Mouse (Mus musculus): Measurements from ENCODE around the gene 1700013G24Rik. TPM values are rescaled to one million over a fixed set of nuclear protein-coding genes. Genes with fewer than 3 reads are reported as not detected.

1700013G24Rik gene
- polyA plus RNA-seq, 1 experiment from 2014 or later, result not detected

DNA sequence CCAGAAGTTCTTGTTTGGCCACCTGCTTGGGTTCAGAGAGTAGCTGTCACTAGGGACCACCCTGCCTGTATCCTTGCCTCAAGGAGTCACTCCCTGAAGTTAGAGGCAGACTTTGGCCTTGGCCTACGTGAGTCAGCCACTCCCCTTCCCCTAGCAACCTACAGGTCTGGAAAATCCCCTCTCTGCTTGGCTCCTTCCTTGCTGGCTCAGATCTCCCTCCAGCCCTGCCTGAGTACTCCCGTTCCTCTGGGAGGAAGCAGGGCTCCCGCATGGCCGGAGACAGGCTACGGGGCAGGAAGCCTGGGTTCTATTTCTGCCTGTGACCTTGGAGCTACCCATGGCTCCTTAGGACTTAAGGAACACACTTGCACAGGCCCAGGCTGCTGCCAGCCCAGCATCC is 44.3 kb downstream of the 1700013G24Rik start:
- peak; percentile 22 for ATAC-seq (replicated peaks; ENCODE audit: low FRiP score, low read depth)
- Histone ChIP-seq H3K4me3 (replicated peaks; ENCODE audit: low read depth, low read length) (no peak overlapping the region), H3K4me2 (ENCODE audit: low read length) (no peak overlapping the region), H3K27me3 (ENCODE audit: insufficient read depth, low read length) (no peaks in the 10 kb centered on the region), H3K4me1 (replicated peaks; ENCODE audit: insufficient read depth, low read length) (peaks cover 57% of the 10 kb centered on the region), H3K27ac (peak overlapping the region; percentile 91), H3K36me3 (ENCODE audit: insufficient read depth, low read length) (no peaks in the 10 kb centered on the region), H3K9me3 (replicated peaks; ENCODE audit: low read length) (no peaks in the 10 kb centered on the region), H3K9ac (ENCODE audit: low read depth, low read length) (no peak overlapping the region)
- WGBS, result 33% methylated on average over 5 of the region's 5 CpGs
- DNase-seq (ENCODE audit: low spot score), result peak; percentile 78
- no peak for TF ChIP-seq CTCF (IDR thresholded peaks at IDR 0.05; ENCODE audit: low read depth)

GRCm38 (mm10) chr4:137497892-137498722 is 45.0 kb downstream of the 1700013G24Rik start:
- H3K4me1 ChIP-seq (replicated peaks; ENCODE audit: insufficient read depth, low read length), result peaks cover 55% of the 10 kb centered on the region
- DNase-seq (ENCODE audit: low spot score), result peak; percentile 81
- H3K9ac ChIP-seq (ENCODE audit: low read depth, low read length), result peak overlapping the region; percentile 19; the same call in 1 of the 2 replicates
- no peaks in the 10 kb centered on the region for H3K27me3 ChIP-seq (ENCODE audit: insufficient read depth, low read length)
- 0 out of 2 replicates have a peak, but pooled peaks cover 4% of the 10 kb centered on the region for H3K36me3 ChIP-seq (ENCODE audit: insufficient read depth, low read length)
- H3K4me3 ChIP-seq (replicated peaks; ENCODE audit: low read depth, low read length), result no peak overlapping the region
- peak overlapping the region; percentile 91 for H3K27ac ChIP-seq
- WGBS, result 29% methylated on average over 9 of the region's 9 CpGs
- no peak for TF ChIP-seq CTCF (IDR thresholded peaks at IDR 0.05; ENCODE audit: low read depth)
- ATAC-seq (replicated peaks; ENCODE audit: low FRiP score, low read depth), result 0 out of 2 replicates have a peak, but pooled peaks have one; percentile 14
- no peak overlapping the region for H3K4me2 ChIP-seq (ENCODE audit: low read length)
- no peaks in the 10 kb centered on the region for H3K9me3 ChIP-seq (replicated peaks; ENCODE audit: low read length)

GRCm38 (mm10) chr4:137498882-137499583 is 45.9 kb downstream of the 1700013G24Rik start:
- Histone ChIP-seq H3K27me3 (ENCODE audit: insufficient read depth, low read length) (no peaks in the 10 kb centered on the region), H3K9ac (ENCODE audit: low read depth, low read length) (no peak overlapping the region), H3K4me2 (ENCODE audit: low read length) (no peak overlapping the region), H3K9me3 (replicated peaks; ENCODE audit: low read length) (no peaks in the 10 kb centered on the region), H3K4me3 (replicated peaks; ENCODE audit: low read depth, low read length) (no peak overlapping the region), H3K27ac (peak overlapping the region; percentile 91), H3K36me3 (ENCODE audit: insufficient read depth, low read length) (0 out of 2 replicates have a peak, but pooled peaks cover 11% of the 10 kb centered on the region), H3K4me1 (replicated peaks; ENCODE audit: insufficient read depth, low read length) (peaks cover 55% of the 10 kb centered on the region)
- no peak for ATAC-seq (replicated peaks; ENCODE audit: low FRiP score, low read depth)
- no peak for DNase-seq (ENCODE audit: low spot score)
- no peak for TF ChIP-seq CTCF (IDR thresholded peaks at IDR 0.05; ENCODE audit: low read depth)
- WGBS, result 73% methylated on average over 9 of the region's 9 CpGs

- WGBS, result 49% methylated on average over 12 of the region's 12 CpGs
- no peak overlapping the region for H3K4me3 ChIP-seq (replicated peaks; ENCODE audit: low read depth, low read length)
- H3K27me3 ChIP-seq (ENCODE audit: insufficient read depth, low read length), result no peaks in the 10 kb centered on the region
- H3K27ac ChIP-seq, result no peak overlapping the region
- DNase-seq (ENCODE audit: low spot score) (no peak), ATAC-seq (replicated peaks; ENCODE audit: low FRiP score, low read depth) (no peak)
- TF ChIP-seq CTCF (IDR thresholded peaks at IDR 0.05; ENCODE audit: low read depth), result no peak
- H3K4me1 ChIP-seq (replicated peaks; ENCODE audit: insufficient read depth, low read length), result peaks cover 45% of the 10 kb centered on the region
- H3K36me3 ChIP-seq (ENCODE audit: insufficient read depth, low read length), result 0 out of 2 replicates have a peak, but pooled peaks cover 11% of the 10 kb centered on the region
- H3K9ac ChIP-seq (ENCODE audit: low read depth, low read length), result no peak overlapping the region
- H3K9me3 ChIP-seq (replicated peaks; ENCODE audit: low read length), result no peaks in the 10 kb centered on the region
- no peak overlapping the region for H3K4me2 ChIP-seq (ENCODE audit: low read length)
These were observed 47.1 kb downstream of the 1700013G24Rik start for GRCm38 (mm10) chr4:137500149-137500548.

DNA sequence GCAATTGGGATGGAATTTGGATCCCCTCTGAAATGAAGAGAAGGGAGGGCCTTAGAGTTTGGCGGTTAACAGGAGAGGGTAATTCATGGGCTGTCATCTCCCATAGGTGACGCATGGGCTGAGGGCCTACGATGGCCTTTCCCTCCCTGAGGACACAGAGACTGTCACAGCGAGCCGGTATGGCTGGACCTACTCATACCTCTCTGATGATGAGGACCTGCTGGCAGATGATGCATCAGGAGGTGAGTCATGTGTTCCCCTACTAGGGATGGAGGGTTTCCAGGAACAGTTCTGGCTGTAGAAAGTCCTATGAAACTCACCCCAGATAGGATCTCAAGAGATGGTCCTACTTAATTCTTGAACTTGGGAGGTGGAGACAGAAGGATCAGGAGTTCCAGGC is 47.9 kb downstream of the 1700013G24Rik start:
- ATAC-seq (replicated peaks; ENCODE audit: low FRiP score, low read depth) (no peak), DNase-seq (ENCODE audit: low spot score) (no peak)
- WGBS, result 80% methylated on average over 5 of the region's 5 CpGs
- no peaks in the 10 kb centered on the region for H3K27me3 ChIP-seq (ENCODE audit: insufficient read depth, low read length)
- peaks cover 38% of the 10 kb centered on the region for H3K4me1 ChIP-seq (replicated peaks; ENCODE audit: insufficient read depth, low read length)
- H3K4me2 ChIP-seq (ENCODE audit: low read length), result no peak overlapping the region
- TF ChIP-seq CTCF (IDR thresholded peaks at IDR 0.05; ENCODE audit: low read depth), result no peak
- no peak overlapping the region for H3K27ac ChIP-seq
- 0 out of 2 replicates have a peak, but pooled peaks cover 11% of the 10 kb centered on the region for H3K36me3 ChIP-seq (ENCODE audit: insufficient read depth, low read length)
- no peak overlapping the region for H3K4me3 ChIP-seq (replicated peaks; ENCODE audit: low read depth, low read length)
- no peaks in the 10 kb centered on the region for H3K9me3 ChIP-seq (replicated peaks; ENCODE audit: low read length)
- H3K9ac ChIP-seq (ENCODE audit: low read depth, low read length), result no peak overlapping the region

- Histone ChIP-seq H3K27ac (no peak overlapping the region), H3K9ac (ENCODE audit: low read depth, low read length) (no peak overlapping the region), H3K9me3 (replicated peaks; ENCODE audit: low read length) (no peaks in the 10 kb centered on the region), H3K4me3 (replicated peaks; ENCODE audit: low read depth, low read length) (no peak overlapping the region), H3K4me1 (replicated peaks; ENCODE audit: insufficient read depth, low read length) (peaks cover 32% of the 10 kb centered on the region), H3K27me3 (ENCODE audit: insufficient read depth, low read length) (no peaks in the 10 kb centered on the region), H3K4me2 (ENCODE audit: low read length) (no peak overlapping the region), H3K36me3 (ENCODE audit: insufficient read depth, low read length) (0 out of 2 replicates have a peak, but pooled peaks cover 11% of the 10 kb centered on the region)
- 84% methylated on average over 10 of the region's 10 CpGs for WGBS
- no peak for DNase-seq (ENCODE audit: low spot score)
- ATAC-seq (replicated peaks; ENCODE audit: low FRiP score, low read depth), result no peak
- no peak for TF ChIP-seq CTCF (IDR thresholded peaks at IDR 0.05; ENCODE audit: low read depth)
These were observed 49.1 kb downstream of the 1700013G24Rik start for GRCm38 (mm10) chr4:137502183-137502582.
